In the genomic region with DNA sequence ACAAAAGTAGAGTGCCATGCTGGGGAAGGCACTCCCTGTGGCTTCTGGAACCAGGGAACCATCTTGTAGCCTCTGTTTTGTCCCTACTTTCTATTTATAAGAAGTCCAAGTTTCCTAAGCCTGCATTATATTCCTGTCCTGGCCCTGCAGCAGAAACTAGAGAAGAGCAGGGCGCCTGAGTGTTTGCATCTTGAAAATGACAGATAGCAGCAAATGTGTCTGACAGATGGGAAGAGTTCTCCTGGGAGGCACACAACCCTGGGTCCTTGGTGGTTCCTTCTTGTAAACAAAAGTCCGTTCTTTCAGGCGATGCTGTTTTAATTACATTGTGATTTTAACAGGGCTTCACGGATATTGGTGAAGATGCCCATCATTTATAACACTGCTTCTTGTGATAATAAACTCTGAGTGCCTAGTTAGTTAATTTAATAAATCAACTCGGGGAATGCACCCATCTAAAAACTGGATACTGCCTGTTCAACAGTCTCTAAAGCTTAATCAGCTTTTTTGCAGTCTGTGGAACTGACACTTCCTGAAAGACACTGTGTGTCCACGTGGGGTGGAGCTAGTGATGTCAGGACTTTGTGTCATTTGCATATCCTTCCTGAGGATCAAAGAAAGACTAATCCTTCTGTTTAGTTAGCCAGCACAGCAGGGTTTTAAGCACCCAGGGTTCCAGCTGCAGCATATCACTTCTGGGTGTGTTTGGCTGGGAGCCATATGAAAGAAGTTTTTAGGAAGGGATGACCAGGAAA, we compare ENCODE assay signal across 14 mouse cellular contexts.
DNase-seq lines count a peak whose midpoint lies in the region; ATAC-seq and TF ChIP-seq lines count a peak whose summit lies in the region.
"Had no signal": no experiment of that assay in that cellular context is flagged by ENCODE, and none has a peak within 500 bp of the region (broad histone marks: within the 10 kb centered on the region; RNA-seq: fewer than 3 reads in every experiment).

No protein-coding gene starts in this region.

- no peak for ATAC-seq in heart, embryonic 11.5 days (replicated peaks; ENCODE audit: insufficient number of reproducible peaks, low FRiP score, low TSS enrichment)
- ATAC-seq: CD4-positive, CD25-positive, alpha-beta regulatory T cell, adult 4 months had no signal

- TF ChIP-seq CTCF in liver, adult 2 months (IDR thresholded peaks at IDR 0.05; ENCODE audit: low read depth, low read length): no peak
- TF ChIP-seq CTCF in bone marrow macrophage, adult 2 months (IDR thresholded peaks at IDR 0.05; ENCODE audit: low read depth, low read length): no peak

- no peaks in the 10 kb centered on the region for H3K27me3 ChIP-seq in heart, embryonic 11.5 days (ENCODE audit: control insufficient read depth, insufficient read depth, low read length)
- H3K27me3 ChIP-seq in liver, adult 2 months (ENCODE audit: control insufficient read depth, insufficient read depth, low read length): no peaks in the 10 kb centered on the region
- no peaks in the 10 kb centered on the region for H3K27me3 ChIP-seq in myocyte (ENCODE audit: control insufficient read depth, insufficient read depth, insufficient read length)
- H3K27me3 ChIP-seq: hindbrain, embryonic 12.5 days; lung, embryonic 15.5 days had no signal

- no peak overlapping the region for H3K27ac ChIP-seq in heart, embryonic 11.5 days (ENCODE audit: low read depth, low read length)
- H3K27ac ChIP-seq in liver, adult 2 months (replicated peaks; ENCODE audit: insufficient read depth, low read depth, low read length): no peak overlapping the region
- H3K27ac ChIP-seq in bone marrow macrophage, adult 2 months (ENCODE audit: insufficient read depth, low read depth, low read length): 0 out of 2 replicates have a peak overlapping the region, but pooled peaks have one; percentile 27
- H3K27ac ChIP-seq: hindbrain, embryonic 12.5 days; limb, embryonic 10.5 days; lung, embryonic 15.5 days had no signal

- intact Hi-C loops in heart, postnatal 25 days (cut with DNase I): no loop called here

- H3ac ChIP-seq in myocyte (ENCODE audit: control insufficient read depth, insufficient read length): no peak overlapping the region

- H3K4me1 ChIP-seq in heart, embryonic 11.5 days (ENCODE audit: control insufficient read depth, insufficient read depth, low read length): peaks cover 4% of the 10 kb centered on the region; the same call in 1 of the 2 replicates
- H3K4me1 ChIP-seq in liver, adult 2 months (ENCODE audit: control insufficient read depth, insufficient read depth, low read length): no peaks in the 10 kb centered on the region
- H3K4me1 ChIP-seq in bone marrow macrophage, adult 2 months (ENCODE audit: control insufficient read depth, insufficient read depth, low read length): peaks cover 8% of the 10 kb centered on the region

- H3K36me3 ChIP-seq in heart, embryonic 11.5 days (ENCODE audit: control insufficient read depth, insufficient read depth, low read length): no peaks in the 10 kb centered on the region
- no peaks in the 10 kb centered on the region for H3K36me3 ChIP-seq in liver, adult 2 months (ENCODE audit: control insufficient read depth, insufficient read depth, low read length)
- H3K36me3 ChIP-seq in myocyte (ENCODE audit: control insufficient read depth, insufficient read depth): no peaks in the 10 kb centered on the region
- H3K36me3 ChIP-seq: hindbrain, embryonic 12.5 days; limb, embryonic 10.5 days; lung, embryonic 15.5 days had no signal

- no peak for DNase-seq in heart, postnatal 25 days (ENCODE audit: low spot score)
- peak; percentile 6 for DNase-seq in liver, adult 2 months (ENCODE audit: extremely low read depth, low read depth, low spot score)
- no peak for DNase-seq in liver
- DNase-seq in right cerebral cortex, postnatal 25 days: no peak
- no peak for DNase-seq in right cerebral cortex, postnatal 10 days (ENCODE audit: low spot score in 2 of 2)
- DNase-seq: cerebellum, adult 9-11 months; right cerebral cortex, adult 18-20 months had no signal

- no peak overlapping the region; the same call in 1 of the 2 replicates for H3K9ac ChIP-seq in heart, embryonic 11.5 days (ENCODE audit: low read depth, low read length)
- no peak overlapping the region for H3K9ac ChIP-seq in liver, adult 2 months (ENCODE audit: low read depth, low read length)
- H3K9ac ChIP-seq: hindbrain, embryonic 12.5 days; lung, embryonic 15.5 days had no signal

- H3K4me3 ChIP-seq in heart, embryonic 11.5 days (ENCODE audit: low read depth, low read length): no peak overlapping the region
- no peak overlapping the region for H3K4me3 ChIP-seq in liver, adult 2 months (ENCODE audit: insufficient read depth, low read depth, low read length)
- H3K4me3 ChIP-seq in bone marrow macrophage, adult 2 months (ENCODE audit: insufficient read depth, low read length): no peak overlapping the region
- H3K4me3 ChIP-seq in myocyte: no peak overlapping the region
- H3K4me3 ChIP-seq: hindbrain, embryonic 12.5 days; limb, embryonic 10.5 days; lung, embryonic 15.5 days had no signal

- no peaks in the 10 kb centered on the region for H3K79me2 ChIP-seq in liver, adult 2 months (ENCODE audit: control insufficient read depth, insufficient read depth, low read length)
- no peaks in the 10 kb centered on the region for H3K79me2 ChIP-seq in myocyte (ENCODE audit: control insufficient read depth, insufficient read depth)

- no peak for TF ChIP-seq POLR2A in liver, adult 2 months (IDR thresholded peaks at IDR 0.05; ENCODE audit: extremely low read depth, insufficient read depth, low read length)
- no peak for TF ChIP-seq POLR2A in bone marrow macrophage, adult 2 months (IDR thresholded peaks at IDR 0.05; ENCODE audit: borderline replicate concordance, low read depth, low read length)
- TF ChIP-seq POLR2A in myocyte (IDR thresholded peaks at IDR 0.05; ENCODE audit: insufficient read length, low read depth): no peak

- H3K9me3 ChIP-seq in heart, embryonic 11.5 days (replicated peaks; ENCODE audit: control insufficient read depth, low read length): no peaks in the 10 kb centered on the region
- H3K9me3 ChIP-seq: hindbrain, embryonic 12.5 days; limb, embryonic 10.5 days; lung, embryonic 15.5 days had no signal

- peak overlapping the region; percentile 14; the same call in 1 of the 2 replicates for H3K4me2 ChIP-seq in heart, embryonic 11.5 days
- H3K4me2 ChIP-seq in myocyte (ENCODE audit: low read depth): peak overlapping the region; percentile 57
- H3K4me2 ChIP-seq: hindbrain, embryonic 12.5 days; lung, embryonic 15.5 days had no signal

- WGBS in heart, embryonic 11.5 days (ENCODE audit: insufficient replicate concordance): 29% methylated on average over 6 of the region's 6 CpGs
- 32% methylated on average over 6 of the region's 6 CpGs for WGBS in liver, adult 2 months

TF ChIP-seq in myocyte, 11 proteins besides CTCF, POLR2A, EP300 and RAD21:
- TF ChIP-seq POLR2AphosphoS2 (IDR thresholded peaks at IDR 0.05; ENCODE audit: insufficient read length, low read depth) (no peak), MYOD1 (IDR thresholded peaks at IDR 0.05; ENCODE audit: control insufficient read depth in 1 of 3, insufficient read length in 2 of 3, low read depth in 2 of 3) (peak; percentile 73 to 77 (median 76)), TCF3 (IDR thresholded peaks at IDR 0.05; ENCODE audit: insufficient read length, low read depth) (no peak), TCF12 (IDR thresholded peaks at IDR 0.05; ENCODE audit: insufficient read depth, poor library complexity, severe bottlenecking) (peak; percentile 25), MYOG (IDR thresholded peaks at IDR 0.05; ENCODE audit: control insufficient read depth in 1 of 3, insufficient read depth in 1 of 3, insufficient read length in 2 of 3, low read depth in 2 of 3) (no peak), MAX (IDR thresholded peaks at IDR 0.05; ENCODE audit: low read depth) (no peak)
